Mouse (Mus musculus) lung, postnatal 4 days (tissue): ENCODE measurements around the gene Adat3.

Experiments used
- DNase-seq, 2 experiments: peaks; one replicate each; pipeline ENCODE4 v3.0.0; 2021

Adat3 gene

GRCm38 (mm10) chr10:80602698-80603325 is at the start of gene Adat3, which contains the start of gene Scamp4:
Gene Adat3 (plus strand): TSS chr10:80602880.
Gene Scamp4 (plus strand): TSS chr10:80602872.
- peak; percentile 95 to 96 for DNase-seq

- DNase-seq = no peak
Observed at GRCm38 (mm10) chr10:80553575-80553974, 49.1 kb upstream of the Adat3 start.

- DNase-seq = no peak
Observed at GRCm38 (mm10) chr10:80553997-80554396, 48.7 kb upstream of the Adat3 start.

- DNase-seq = peak; percentile 82 to 86
Observed at GRCm38 (mm10) chr10:80557346-80557965, 45.2 kb upstream of the Adat3 start.

- no peak for DNase-seq
Observed at GRCm38 (mm10) chr10:80559431-80559830, 43.2 kb upstream of the Adat3 start.

- DNase-seq = no peak
Observed at GRCm38 (mm10) chr10:80560621-80561020, 42.1 kb upstream of the Adat3 start.

GRCm38 (mm10) chr10:80561116-80561944 is 41.4 kb upstream of the Adat3 start, which contains the start of gene Rexo1:
Gene Rexo1 (minus strand): TSS chr10:80561560.
- DNase-seq = peak; percentile 94 to 95

- DNase-seq = peak; percentile 79 to 90
Observed at GRCm38 (mm10) chr10:80566375-80567092, 36.1 kb upstream of the Adat3 start.

GRCm38 (mm10) chr10:80568876-80569275 is 33.8 kb upstream of the Adat3 start:
- no peak for DNase-seq

GRCm38 (mm10) chr10:80569664-80570066 is 33.0 kb upstream of the Adat3 start:
- peak; percentile 84 to 86 for DNase-seq

GRCm38 (mm10) chr10:80570419-80570818 is 32.3 kb upstream of the Adat3 start:
- DNase-seq = no peak

GRCm38 (mm10) chr10:80570871-80571836 is 31.5 kb upstream of the Adat3 start:
- peak; percentile 43 to 53 for DNase-seq

GRCm38 (mm10) chr10:80572477-80572876 is 30.2 kb upstream of the Adat3 start:
- DNase-seq = no peak

GRCm38 (mm10) chr10:80573944-80574343 is 28.7 kb upstream of the Adat3 start:
- DNase-seq = no peak

- DNase-seq = no peak
Observed at GRCm38 (mm10) chr10:80574896-80575295, 27.8 kb upstream of the Adat3 start.

GRCm38 (mm10) chr10:80575925-80576324 is 26.8 kb upstream of the Adat3 start:
- DNase-seq = no peak

GRCm38 (mm10) chr10:80576351-80577194 is 26.1 kb upstream of the Adat3 start:
- peak; percentile 75 to 78 for DNase-seq

GRCm38 (mm10) chr10:80577195-80578130 is 25.2 kb upstream of the Adat3 start, which contains the start of gene Klf16:
Gene Klf16 (minus strand): TSS chr10:80577321.
- DNase-seq = peak; percentile 99

- DNase-seq = peak; percentile 90 to 93
Observed at GRCm38 (mm10) chr10:80578131-80578750, 24.4 kb upstream of the Adat3 start.
